Mouse (Mus musculus) midbrain, postnatal 0 days (tissue): ENCODE measurements at regions not wholly inside any gene's neighbourhood (a gene's known extent, or its start where the extent isn't known, plus 50 kb on each side); places are given as distances from the start of the nearest gene placed in this dataset.
A peak's percentile ranks its signal among the peaks of the same experiment; 100 is the strongest.

Experiments
- ATAC-seq: fragments of 200-750 bp; cut with Nextera tagmentation; 2 replicates; pipeline ENCODE4 v1.8.0; 2017; ENCODE audit warnings: moderate number of reproducible peaks, mild to moderate bottlenecking, moderate TSS enrichment, moderate library complexity; ENCODE audit not compliant: low FRiP score
- DNase-seq: peaks from one replicate; pipeline ENCODE4 v3.0.0-alpha.2; 2015; ENCODE audit warnings: low spot score
- H3K27ac ChIP-seq: fragments of 300-500 bp; sonication (generic); 2 replicates; pipeline ENCODE4 v1.5.1; 2014; ENCODE audit warnings: low read depth, mild to moderate bottlenecking, low read length, mixed read lengths
- H3K27me3 ChIP-seq: fragments of 300-500 bp; sonication (generic); 2 replicates; pipeline ENCODE4 v1.6.1; 2014; ENCODE audit warnings: low read length, control low read depth, mixed read lengths; ENCODE audit not compliant: insufficient read depth
- H3K36me3 ChIP-seq: fragments of 300-500 bp; sonication (generic); 2 replicates; pipeline ENCODE4 v1.6.1; 2014; ENCODE audit warnings: low read length, control low read depth, mixed read lengths; ENCODE audit not compliant: insufficient read depth
- H3K4me1 ChIP-seq: fragments of 300-500 bp; sonication (generic); 2 replicates; pipeline ENCODE4 v1.6.1; 2014; ENCODE audit warnings: mild to moderate bottlenecking, control low read depth, antibody characterized with exemption, low read length, mixed read lengths; ENCODE audit not compliant: insufficient read depth
- H3K4me2 ChIP-seq: fragments of 300-500 bp; sonication (generic); 2 replicates; pipeline ENCODE4 v1.6.1; 2014; ENCODE audit warnings: low read depth, mild to moderate bottlenecking, low read length, mixed read lengths; ENCODE audit not compliant: poor library complexity, severe bottlenecking
- H3K4me3 ChIP-seq: fragments of 300-500 bp; sonication (generic); 2 replicates; pipeline ENCODE4 v1.5.1; 2014; ENCODE audit warnings: low read depth, mild to moderate bottlenecking, low read length, moderate library complexity
- H3K9ac ChIP-seq: fragments of 300-500 bp; sonication (generic); replicated peaks from 2 replicates; pipeline ENCODE4 v1.6.1; 2014; ENCODE audit warnings: mild to moderate bottlenecking, low read length, moderate library complexity, mixed read lengths; ENCODE audit not compliant: poor library complexity, severe bottlenecking
- H3K9me3 ChIP-seq: fragments of 300-500 bp; sonication (generic); 2 replicates; pipeline ENCODE4 v1.6.1; 2016; ENCODE audit warnings: low read length, control low read depth
- CTCF ChIP-seq: IDR thresholded peaks from 2 replicates; pipeline ENCODE4 v1.5.1; 2016; ENCODE audit warnings: antibody characterized with exemption, mild to moderate bottlenecking
- WGBS: fragments of 180-500 bp; shearing (Covaris S2); extraction: QIAGEN DNeasy Blood & Tissue Kit; methylation state at CpG from one replicate; pipeline ENCODE4 v1.1.7; 2014; 5-methylcytosine and 5-hydroxymethylcytosine counted together

DNA sequence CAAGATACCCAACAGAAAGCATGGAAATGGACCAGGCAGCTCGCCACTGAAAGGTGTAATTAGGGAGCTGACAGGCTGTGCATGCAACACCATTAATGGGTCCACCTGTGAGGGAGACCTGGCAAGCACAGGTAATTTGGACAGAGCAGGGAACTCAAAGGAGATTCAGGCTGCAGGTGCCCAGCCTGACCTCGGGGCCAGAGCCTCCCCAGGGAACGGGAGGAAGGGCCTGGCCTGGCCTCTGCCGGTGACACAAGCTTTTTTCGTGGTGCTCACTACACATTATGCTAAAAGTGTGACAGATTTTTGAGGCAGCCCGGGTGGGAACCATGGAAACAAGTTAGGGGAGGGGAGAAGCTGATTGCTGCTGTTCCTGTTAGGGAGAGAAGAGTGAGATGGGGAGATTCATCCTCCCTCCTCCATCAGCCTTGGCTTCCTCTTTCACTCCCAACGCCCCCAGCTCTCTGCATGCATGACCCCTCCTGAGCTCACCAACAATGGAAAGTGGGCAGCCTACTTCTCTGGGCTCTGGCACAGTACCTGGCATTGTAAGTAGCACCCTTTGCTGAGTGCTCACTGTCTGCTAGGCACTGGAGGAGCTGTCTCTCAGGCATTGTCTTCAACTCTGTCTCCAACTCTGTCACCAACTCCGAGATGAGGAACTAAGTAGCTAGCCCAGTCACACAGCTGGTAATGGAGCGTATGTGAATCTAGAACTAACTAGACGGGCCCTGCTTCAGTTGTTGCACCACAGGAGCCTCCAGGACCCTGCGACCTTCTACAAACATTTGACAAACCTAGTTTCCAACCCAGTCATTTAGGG, 218.9 kb upstream of the Nxpe4 start:
- Histone ChIP-seq H3K9ac (no peak overlapping the region), H3K36me3 (no peaks in the 10 kb centered on the region), H3K27me3 (no peaks in the 10 kb centered on the region), H3K4me2 (no peak overlapping the region), H3K4me3 (no peak overlapping the region), H3K4me1 (peaks cover 5% of the 10 kb centered on the region; the same call in 1 of the 2 replicates), H3K27ac (peak overlapping the region; percentile 19; the same call in 1 of the 2 replicates), H3K9me3 (no peaks in the 10 kb centered on the region)
- peak; percentile 16; the same call in 1 of the 2 replicates for TF ChIP-seq CTCF
- WGBS: 25% methylated on average over 11 of the region's 11 CpGs
- peak; percentile 65 for ATAC-seq
- DNase-seq: peak; percentile 51

GRCm38 (mm10) chr9:47946226-47946625, 215.6 kb upstream of the Nxpe4 start:
- Histone ChIP-seq H3K9me3 (no peaks in the 10 kb centered on the region), H3K27ac (no peak overlapping the region), H3K4me1 (peaks cover 5% of the 10 kb centered on the region; the same call in 1 of the 2 replicates), H3K27me3 (no peaks in the 10 kb centered on the region), H3K4me2 (no peak overlapping the region), H3K4me3 (no peak overlapping the region), H3K36me3 (no peaks in the 10 kb centered on the region), H3K9ac (no peak overlapping the region)
- WGBS: 75% methylated on average over 7 of the region's 7 CpGs
- TF ChIP-seq CTCF: no peak
- no peak for DNase-seq
- ATAC-seq: no peak

- WGBS: 91% methylated on average over 3 of the region's 3 CpGs
- TF ChIP-seq CTCF: no peak
- H3K4me1 ChIP-seq: no peaks in the 10 kb centered on the region
- H3K4me2 ChIP-seq: no peak overlapping the region
- H3K9me3 ChIP-seq: no peaks in the 10 kb centered on the region
- no peaks in the 10 kb centered on the region for H3K27me3 ChIP-seq
- H3K4me3 ChIP-seq: no peak overlapping the region
- DNase-seq (no peak), ATAC-seq (no peak)
- no peak overlapping the region for H3K9ac ChIP-seq
- no peaks in the 10 kb centered on the region for H3K36me3 ChIP-seq
- H3K27ac ChIP-seq: no peak overlapping the region
Measured at GRCm38 (mm10) chr9:47957881-47958280, 203.9 kb upstream of the Nxpe4 start.

DNA sequence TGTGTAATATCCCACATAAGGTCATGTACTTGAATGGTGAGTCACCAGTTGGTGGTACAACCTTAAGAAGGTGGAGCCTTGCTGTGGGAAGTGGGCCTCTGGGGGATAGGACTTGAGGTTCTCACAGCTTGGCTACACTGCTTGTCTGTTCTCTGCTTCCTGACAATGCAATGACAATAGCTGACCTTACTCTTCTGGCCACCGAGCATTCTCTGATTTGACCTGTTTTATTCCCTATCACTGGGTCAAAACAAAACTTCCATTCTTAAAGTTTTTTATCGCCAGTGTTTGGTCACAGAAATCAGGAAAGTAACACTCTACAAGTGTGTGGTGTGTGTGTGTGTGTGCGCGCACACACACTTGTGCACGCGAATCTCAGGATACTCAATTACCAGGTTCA, 203.0 kb upstream of the Nxpe4 start:
- Histone ChIP-seq H3K4me3 (no peak overlapping the region), H3K27me3 (no peaks in the 10 kb centered on the region), H3K27ac (no peak overlapping the region), H3K4me1 (no peaks in the 10 kb centered on the region), H3K36me3 (no peaks in the 10 kb centered on the region), H3K9me3 (no peaks in the 10 kb centered on the region), H3K4me2 (no peak overlapping the region), H3K9ac (no peak overlapping the region)
- DNase-seq (no peak), ATAC-seq (no peak)
- no peak for TF ChIP-seq CTCF
- WGBS: 91% methylated on average over 6 of the region's 6 CpGs

DNA sequence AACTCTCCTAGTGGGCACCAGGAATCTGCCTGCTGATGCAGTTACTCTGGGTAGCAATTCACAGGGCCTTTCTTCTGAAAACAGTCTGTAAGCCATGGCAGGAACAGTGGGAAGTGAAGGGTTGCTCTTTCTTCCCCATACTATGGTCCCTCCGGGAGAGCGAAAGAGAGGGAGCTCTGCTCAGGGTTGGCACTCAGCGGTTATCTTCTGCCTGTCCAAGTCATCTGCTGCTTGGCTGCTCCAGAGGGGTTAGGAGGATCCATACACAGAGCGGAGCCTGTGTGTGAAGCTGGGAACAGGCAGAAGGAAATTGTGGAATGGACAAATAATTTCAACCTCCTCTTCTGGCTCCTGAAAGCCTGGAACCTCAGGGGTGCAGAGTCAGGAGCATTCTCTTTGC, 200.6 kb upstream of the Nxpe4 start:
- H3K4me2 ChIP-seq: no peak overlapping the region
- no peaks in the 10 kb centered on the region for H3K9me3 ChIP-seq
- ATAC-seq (no peak), DNase-seq (no peak)
- no peak overlapping the region for H3K4me3 ChIP-seq
- H3K36me3 ChIP-seq: no peaks in the 10 kb centered on the region
- H3K27me3 ChIP-seq: no peaks in the 10 kb centered on the region
- no peak overlapping the region for H3K9ac ChIP-seq
- no peak for TF ChIP-seq CTCF
- H3K27ac ChIP-seq: no peak overlapping the region
- no peaks in the 10 kb centered on the region for H3K4me1 ChIP-seq
- WGBS: 82% methylated on average over 4 of the region's 4 CpGs

- H3K9me3 ChIP-seq: no peaks in the 10 kb centered on the region
- H3K27me3 ChIP-seq: no peaks in the 10 kb centered on the region
- no peaks in the 10 kb centered on the region for H3K4me1 ChIP-seq
- no peak overlapping the region for H3K4me2 ChIP-seq
- no peaks in the 10 kb centered on the region for H3K36me3 ChIP-seq
- no peak overlapping the region for H3K4me3 ChIP-seq
- ATAC-seq (no peak), DNase-seq (no peak)
- H3K9ac ChIP-seq: no peak overlapping the region
- no peak overlapping the region for H3K27ac ChIP-seq
- TF ChIP-seq CTCF: no peak
- 53% methylated on average over 4 of the region's 4 CpGs for WGBS
Measured at GRCm38 (mm10) chr9:47962161-47962560, 199.7 kb upstream of the Nxpe4 start.
